Mouse (Mus musculus): ENCODE results near the gene Slc12a7. TPM values are rescaled to one million over a fixed set of nuclear protein-coding genes. Genes with fewer than 3 reads are reported as not detected.

The Slc12a7 gene
- polyA plus RNA-seq, 1 experiment = 6.0 TPM

DNA sequence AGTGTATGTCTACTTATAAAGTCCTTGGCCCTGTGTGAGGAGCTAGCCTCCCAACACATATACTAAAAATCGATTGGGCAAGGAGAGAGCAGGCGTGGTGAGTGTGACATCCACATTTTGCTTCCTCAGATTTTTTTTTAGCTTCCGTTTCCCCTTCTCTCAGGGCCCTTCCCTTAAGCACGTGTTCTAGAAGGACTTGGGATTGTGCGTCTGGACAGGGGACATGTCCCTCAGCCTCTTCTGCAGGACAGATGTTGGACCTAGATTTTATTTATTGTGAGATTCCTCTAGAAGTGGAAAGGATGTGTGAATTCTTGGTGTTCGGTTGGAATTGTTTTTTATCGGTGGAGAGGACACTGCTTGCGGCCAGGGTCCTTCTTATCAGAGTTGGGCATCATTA is 34.3 kb downstream of the Slc12a7 start:
- H3K4me1 ChIP-seq (ENCODE audit: control insufficient read depth, insufficient read depth, low read length) = no peaks in the 10 kb centered on the region
- TF ChIP-seq POLR2A (IDR thresholded peaks at IDR 0.05; ENCODE audit: extremely low read depth, insufficient read depth, low read length) (no peak), CTCF (IDR thresholded peaks at IDR 0.05; ENCODE audit: extremely low read depth, insufficient read depth, low read length) (no peak)
- H3K4me3 ChIP-seq (ENCODE audit: insufficient read depth, low read length) = no peak overlapping the region
- no peak overlapping the region for H3K27ac ChIP-seq (ENCODE audit: insufficient read depth, low read length)

DNA sequence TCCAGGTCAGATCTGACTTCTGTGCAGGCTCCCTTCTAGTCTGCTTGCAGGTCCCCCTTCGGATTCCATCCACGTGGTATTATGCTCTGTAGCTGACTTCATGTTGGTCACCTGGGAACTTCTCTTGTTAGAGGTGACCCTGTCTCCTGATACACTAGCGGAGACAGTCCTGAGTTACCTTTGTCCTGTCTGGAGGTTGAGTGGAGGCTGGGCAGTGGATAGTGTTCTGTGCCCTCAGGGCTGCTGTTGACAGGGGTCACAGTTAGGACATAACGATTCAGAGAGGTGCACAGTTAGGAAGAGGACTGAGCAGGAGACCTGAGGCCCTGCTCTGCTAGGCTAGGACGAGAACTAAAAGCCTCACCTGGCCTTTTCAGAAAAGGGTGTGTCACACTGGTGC is 34.9 kb downstream of the Slc12a7 start:
- TF ChIP-seq CTCF (IDR thresholded peaks at IDR 0.05; ENCODE audit: extremely low read depth, insufficient read depth, low read length) = no peak
- no peak for TF ChIP-seq POLR2A (IDR thresholded peaks at IDR 0.05; ENCODE audit: extremely low read depth, insufficient read depth, low read length)
- Histone ChIP-seq H3K4me1 (ENCODE audit: control insufficient read depth, insufficient read depth, low read length) (no peaks in the 10 kb centered on the region), H3K4me3 (ENCODE audit: insufficient read depth, low read length) (no peak overlapping the region), H3K27ac (ENCODE audit: insufficient read depth, low read length) (no peak overlapping the region)

DNA sequence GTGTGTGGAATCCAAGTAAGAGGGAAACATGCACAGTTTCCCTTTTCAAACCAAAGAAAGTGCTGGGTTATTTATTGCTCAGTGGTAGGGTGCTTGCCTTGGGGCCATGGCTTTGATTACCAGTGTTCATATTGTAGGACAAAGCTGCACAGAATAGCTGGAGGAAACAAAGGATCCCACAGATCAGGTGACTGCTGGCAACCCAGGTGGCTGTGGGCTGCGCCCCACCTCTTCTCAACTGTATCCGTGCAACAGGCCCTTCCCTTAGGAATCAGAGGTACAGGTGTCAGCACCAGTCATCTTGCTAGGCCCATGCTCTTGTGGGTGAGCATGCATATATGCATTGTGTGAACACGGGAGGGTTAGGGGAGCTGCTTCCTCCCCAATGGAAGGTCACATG is 35.4 kb downstream of the Slc12a7 start:
- Histone ChIP-seq H3K27ac (ENCODE audit: insufficient read depth, low read length) (no peak overlapping the region), H3K4me1 (ENCODE audit: control insufficient read depth, insufficient read depth, low read length) (no peaks in the 10 kb centered on the region), H3K4me3 (ENCODE audit: insufficient read depth, low read length) (no peak overlapping the region)
- no peak for TF ChIP-seq POLR2A (IDR thresholded peaks at IDR 0.05; ENCODE audit: extremely low read depth, insufficient read depth, low read length)
- no peak for TF ChIP-seq CTCF (IDR thresholded peaks at IDR 0.05; ENCODE audit: extremely low read depth, insufficient read depth, low read length)

DNA sequence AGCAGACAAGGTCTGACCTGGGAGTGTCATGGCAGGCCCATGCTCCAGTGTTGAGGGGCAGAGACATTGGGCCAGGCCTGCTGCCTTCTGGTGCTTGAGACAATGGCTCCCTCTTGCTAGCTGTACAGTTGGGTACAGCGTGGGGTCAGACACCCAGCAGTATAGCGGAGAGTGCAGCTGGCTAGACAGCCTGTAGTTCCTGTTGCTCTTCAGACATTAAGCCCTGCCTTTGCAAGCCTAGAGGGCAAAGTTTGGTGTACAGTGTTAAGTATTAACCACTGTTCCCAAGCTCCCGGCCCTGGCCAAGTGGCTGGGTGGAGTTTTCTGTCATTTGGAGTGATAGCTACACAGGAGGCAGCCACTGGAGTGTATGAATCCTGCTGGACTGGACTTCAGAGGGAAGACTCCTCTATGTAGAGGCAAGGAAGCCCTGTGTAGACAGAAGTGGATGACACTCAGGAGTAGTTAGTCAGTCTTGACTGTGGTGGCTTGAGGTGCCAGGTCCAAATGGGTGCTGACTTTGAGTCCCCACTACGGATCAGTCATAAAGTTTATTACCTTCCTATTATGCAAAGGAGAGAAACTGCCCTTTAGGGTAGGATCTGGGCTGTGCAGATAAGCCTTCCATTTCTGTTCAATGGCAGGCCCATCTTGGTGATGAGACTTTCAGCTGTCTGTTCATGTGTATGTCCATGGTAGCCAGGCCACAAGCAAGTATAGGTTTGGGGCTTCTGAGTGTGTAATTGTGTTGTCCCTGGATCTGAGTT is 37.2 kb downstream of the Slc12a7 start:
- H3K4me1 ChIP-seq (ENCODE audit: control insufficient read depth, insufficient read depth, low read length) = no peaks in the 10 kb centered on the region
- no peak overlapping the region for H3K27ac ChIP-seq (ENCODE audit: insufficient read depth, low read length)
- H3K4me3 ChIP-seq (ENCODE audit: insufficient read depth, low read length) = no peak overlapping the region
- no peak for TF ChIP-seq CTCF (IDR thresholded peaks at IDR 0.05; ENCODE audit: extremely low read depth, insufficient read depth, low read length)
- no peak for TF ChIP-seq POLR2A (IDR thresholded peaks at IDR 0.05; ENCODE audit: extremely low read depth, insufficient read depth, low read length)

DNA sequence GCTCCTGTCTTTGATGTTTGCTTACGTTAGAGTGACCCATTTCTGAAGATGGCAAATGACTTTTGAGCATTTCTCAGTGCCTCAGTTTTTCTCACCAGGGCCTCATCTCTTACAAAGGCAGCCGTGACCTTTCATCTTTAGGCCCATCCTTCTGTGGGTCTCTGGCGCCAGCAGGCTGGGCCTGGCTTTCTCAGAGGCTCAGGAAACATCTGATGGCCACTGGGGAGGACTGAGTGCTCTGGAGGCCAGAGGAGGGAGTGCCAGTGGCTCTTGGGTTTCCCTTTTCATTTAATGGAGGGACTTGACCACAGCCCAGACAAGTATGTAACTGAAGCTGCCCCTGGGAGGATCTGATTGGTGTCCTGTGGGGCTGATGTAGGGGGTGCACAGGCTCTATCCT is 38.2 kb downstream of the Slc12a7 start:
- no peaks in the 10 kb centered on the region for H3K4me1 ChIP-seq (ENCODE audit: control insufficient read depth, insufficient read depth, low read length)
- no peak overlapping the region for H3K27ac ChIP-seq (ENCODE audit: insufficient read depth, low read length)
- TF ChIP-seq POLR2A (IDR thresholded peaks at IDR 0.05; ENCODE audit: extremely low read depth, insufficient read depth, low read length) (no peak), CTCF (IDR thresholded peaks at IDR 0.05; ENCODE audit: extremely low read depth, insufficient read depth, low read length) (no peak)
- no peak overlapping the region for H3K4me3 ChIP-seq (ENCODE audit: insufficient read depth, low read length)

DNA sequence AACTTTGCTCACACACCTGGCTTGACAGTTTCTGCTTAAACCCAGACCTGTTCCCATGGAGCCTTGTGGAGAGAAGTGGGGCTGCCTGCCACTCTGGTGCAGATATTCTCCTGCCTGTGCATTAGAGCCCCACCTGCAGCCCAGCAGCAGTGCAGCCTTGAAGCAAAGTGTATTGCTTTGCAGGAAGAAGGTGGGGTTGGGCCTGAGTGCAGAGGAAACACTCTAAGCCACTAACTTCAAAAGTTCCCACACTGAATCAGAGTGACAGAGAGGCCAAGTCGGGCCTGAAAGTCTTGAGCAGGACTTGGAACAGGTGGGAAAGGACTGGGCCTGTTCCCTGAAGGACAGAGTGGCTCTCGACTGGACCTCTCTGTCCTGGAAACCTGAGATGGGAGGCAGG is 39.8 kb downstream of the Slc12a7 start:
- no peak overlapping the region for H3K4me3 ChIP-seq (ENCODE audit: insufficient read depth, low read length)
- H3K27ac ChIP-seq (ENCODE audit: insufficient read depth, low read length) = no peak overlapping the region
- TF ChIP-seq CTCF (IDR thresholded peaks at IDR 0.05; ENCODE audit: extremely low read depth, insufficient read depth, low read length) (no peak), POLR2A (IDR thresholded peaks at IDR 0.05; ENCODE audit: extremely low read depth, insufficient read depth, low read length) (no peak)
- H3K4me1 ChIP-seq (ENCODE audit: control insufficient read depth, insufficient read depth, low read length) = no peaks in the 10 kb centered on the region

DNA sequence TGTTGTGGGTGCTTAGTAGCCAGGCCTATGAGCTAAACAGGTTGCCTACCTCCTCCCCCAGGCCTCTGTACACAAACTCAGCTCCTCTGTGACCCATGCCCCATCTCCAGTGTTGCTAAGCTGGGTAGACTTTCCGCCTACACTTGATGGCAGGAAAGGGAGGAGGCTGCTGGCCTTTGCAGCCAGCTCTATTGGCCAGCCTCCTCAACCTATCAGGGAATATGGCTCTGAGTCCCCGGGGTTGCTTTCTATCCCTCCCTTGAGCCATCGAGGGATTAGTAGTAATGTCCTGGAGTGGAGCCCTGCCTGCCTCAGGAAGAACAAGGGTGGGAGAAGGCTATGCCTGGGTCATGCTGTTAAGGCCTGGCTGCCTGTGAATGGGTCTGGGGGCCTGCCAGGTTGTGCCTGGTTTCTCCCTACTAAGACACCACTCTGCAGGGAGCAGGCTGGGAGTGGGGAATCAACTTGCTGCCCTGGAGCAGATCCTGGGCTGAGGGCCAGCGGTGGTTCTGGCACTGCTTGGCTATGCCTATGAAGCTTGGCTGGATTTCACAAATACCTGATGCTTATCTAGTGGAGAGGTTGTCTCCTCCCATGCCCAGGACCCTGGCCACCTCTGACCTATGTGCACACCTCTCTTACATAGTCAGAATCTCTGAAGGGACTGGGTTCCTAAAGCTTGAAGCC is 40.8 kb downstream of the Slc12a7 start:
- H3K4me1 ChIP-seq (ENCODE audit: control insufficient read depth, insufficient read depth, low read length) = no peaks in the 10 kb centered on the region
- no peak overlapping the region for H3K27ac ChIP-seq (ENCODE audit: insufficient read depth, low read length)
- no peak overlapping the region for H3K4me3 ChIP-seq (ENCODE audit: insufficient read depth, low read length)
- no peak for TF ChIP-seq CTCF (IDR thresholded peaks at IDR 0.05; ENCODE audit: extremely low read depth, insufficient read depth, low read length)
- no peak for TF ChIP-seq POLR2A (IDR thresholded peaks at IDR 0.05; ENCODE audit: extremely low read depth, insufficient read depth, low read length)

DNA sequence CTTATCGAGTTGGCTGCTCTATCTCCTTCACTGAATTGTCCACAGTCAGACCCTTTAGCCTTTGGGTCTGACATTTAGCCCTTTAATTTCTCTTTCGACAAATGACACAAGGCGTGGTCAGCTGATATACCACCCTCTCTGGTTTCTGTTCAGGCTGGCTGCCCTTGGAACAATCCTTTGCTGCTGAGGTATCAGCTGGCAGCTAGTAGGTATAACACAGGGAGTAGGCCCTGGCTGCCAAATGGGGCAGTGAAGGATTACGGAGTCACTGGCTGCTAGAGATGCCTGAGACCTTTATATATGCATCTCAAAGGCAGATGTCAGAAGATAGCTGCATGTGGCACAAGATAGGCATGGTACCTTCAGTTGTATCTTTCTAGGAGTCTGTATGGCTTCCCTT is 42.9 kb downstream of the Slc12a7 start:
- no peak overlapping the region for H3K27ac ChIP-seq (ENCODE audit: insufficient read depth, low read length)
- no peak for TF ChIP-seq CTCF (IDR thresholded peaks at IDR 0.05; ENCODE audit: extremely low read depth, insufficient read depth, low read length)
- TF ChIP-seq POLR2A (IDR thresholded peaks at IDR 0.05; ENCODE audit: extremely low read depth, insufficient read depth, low read length) = no peak
- H3K4me1 ChIP-seq (ENCODE audit: control insufficient read depth, insufficient read depth, low read length) = no peaks in the 10 kb centered on the region
- no peak overlapping the region for H3K4me3 ChIP-seq (ENCODE audit: insufficient read depth, low read length)

DNA sequence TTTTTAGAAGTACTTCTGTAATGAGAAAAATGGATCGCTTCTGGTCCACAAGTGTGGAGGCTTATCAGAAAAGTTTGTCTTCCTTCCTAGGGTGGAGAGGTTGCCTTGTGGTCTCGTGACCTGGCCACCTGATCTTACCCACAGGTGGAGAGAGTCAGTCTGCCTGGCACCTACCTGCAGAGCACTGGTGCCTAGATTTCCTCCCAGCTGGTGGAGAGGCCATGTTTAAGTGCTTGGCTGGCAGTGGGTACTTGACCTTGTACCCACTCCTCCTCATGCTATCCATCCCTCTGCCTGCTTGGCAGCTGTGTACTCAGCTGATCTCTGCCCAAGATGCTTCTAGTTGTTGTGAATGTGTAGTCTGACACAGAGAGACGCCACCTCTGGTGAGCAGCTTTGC is 44.7 kb downstream of the Slc12a7 start:
- H3K27ac ChIP-seq (ENCODE audit: insufficient read depth, low read length) = no peak overlapping the region
- TF ChIP-seq CTCF (IDR thresholded peaks at IDR 0.05; ENCODE audit: extremely low read depth, insufficient read depth, low read length) = no peak
- TF ChIP-seq POLR2A (IDR thresholded peaks at IDR 0.05; ENCODE audit: extremely low read depth, insufficient read depth, low read length) = no peak
- no peak overlapping the region for H3K4me3 ChIP-seq (ENCODE audit: insufficient read depth, low read length)
- H3K4me1 ChIP-seq (ENCODE audit: control insufficient read depth, insufficient read depth, low read length) = no peaks in the 10 kb centered on the region

DNA sequence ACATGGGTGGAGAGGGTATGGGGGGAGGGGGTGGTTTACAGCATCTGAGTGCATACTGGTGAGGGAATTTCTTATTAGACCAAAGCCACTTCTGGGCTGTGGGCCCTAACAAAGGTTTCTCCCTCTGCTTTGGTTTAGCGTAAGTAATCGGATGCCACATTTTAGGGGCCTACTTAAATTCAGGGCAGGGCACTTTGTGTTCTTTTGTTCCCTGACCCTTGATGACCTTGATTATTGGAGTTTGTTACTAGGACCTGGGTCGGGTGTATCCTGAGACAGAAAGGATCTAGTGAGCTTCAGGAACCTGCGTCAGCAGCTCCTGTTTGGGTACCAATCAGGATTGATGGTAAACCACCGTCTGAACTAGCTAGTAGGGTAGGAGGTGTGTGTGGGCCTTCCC is 49.6 kb downstream of the Slc12a7 start:
- H3K4me3 ChIP-seq (ENCODE audit: insufficient read depth, low read length) = no peak overlapping the region
- TF ChIP-seq CTCF (IDR thresholded peaks at IDR 0.05; ENCODE audit: extremely low read depth, insufficient read depth, low read length) (no peak), POLR2A (IDR thresholded peaks at IDR 0.05; ENCODE audit: extremely low read depth, insufficient read depth, low read length) (no peak)
- H3K4me1 ChIP-seq (ENCODE audit: control insufficient read depth, insufficient read depth, low read length) = no peaks in the 10 kb centered on the region
- H3K27ac ChIP-seq (ENCODE audit: insufficient read depth, low read length) = no peak overlapping the region
